Mouse (Mus musculus): Measurements from ENCODE around the gene Chmp6. TPM values are rescaled to one million over a fixed set of nuclear protein-coding genes. Genes with fewer than 3 reads are reported as not detected.

Chmp6 gene
- total RNA-seq, 2 experiments from 2014 or later, result 43.2 to 48.2 TPM

DNA sequence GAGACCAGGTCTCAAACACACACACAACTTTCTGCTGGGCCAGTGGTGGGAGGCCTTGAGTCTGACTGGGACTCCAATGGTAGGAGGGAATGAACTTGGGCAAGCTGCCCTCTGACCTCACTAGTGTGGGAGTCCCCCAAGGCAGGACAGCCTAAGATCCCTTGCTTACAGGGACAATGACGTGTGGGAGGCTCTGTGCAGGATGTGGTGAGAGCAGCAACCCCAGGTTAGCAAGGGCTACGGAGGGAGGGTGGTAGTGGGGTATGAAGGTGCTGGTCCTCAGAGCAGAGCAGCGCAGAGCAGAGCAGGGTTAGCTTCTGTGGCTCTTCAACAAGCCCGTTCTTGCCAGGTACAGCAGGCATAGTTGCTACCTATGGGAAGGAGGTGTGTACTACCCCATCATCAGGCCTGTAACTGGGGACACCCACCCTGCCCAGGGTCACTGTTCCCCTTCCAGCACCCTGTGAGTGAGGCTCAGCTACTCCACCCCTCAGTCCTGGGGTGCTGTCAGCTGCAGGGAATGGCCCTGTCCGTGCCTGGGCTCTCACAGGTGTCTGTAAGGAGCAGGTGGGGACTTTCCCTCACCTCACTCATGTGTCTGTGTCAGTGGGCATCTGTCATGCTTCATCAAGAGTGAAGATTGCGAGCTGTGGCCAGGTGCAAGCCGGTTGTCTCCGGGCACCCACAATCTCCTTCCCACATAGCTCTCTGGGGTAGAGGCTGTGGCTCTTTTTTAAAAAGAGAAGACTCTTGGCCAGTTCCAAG is 20.8 kb downstream of the Chmp6 start:
- no peak for DNase-seq
- intact Hi-C loops (cut with DNase I), result no loop called here

DNA sequence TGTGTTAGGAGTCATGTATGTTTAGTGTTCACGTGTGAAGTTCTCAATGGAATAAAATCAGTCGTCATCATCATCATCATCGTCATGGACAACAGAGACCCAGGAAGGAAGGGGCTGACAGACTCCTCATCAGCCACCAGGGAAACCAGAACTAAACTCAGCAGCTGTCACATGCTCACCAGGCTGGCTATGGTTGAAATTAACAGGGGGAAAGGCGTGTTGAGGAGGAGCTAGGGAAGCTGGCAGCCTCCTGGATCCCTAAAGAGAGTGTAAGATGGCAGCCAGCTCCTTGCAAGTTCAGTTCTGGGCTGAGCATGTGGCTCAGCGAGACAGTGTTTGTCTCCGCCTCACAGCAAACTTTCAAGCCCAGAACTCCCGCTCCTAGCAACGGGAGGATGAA is 21.5 kb downstream of the Chmp6 start:
- DNase-seq, result no peak
- intact Hi-C loops (cut with DNase I), result no loop called here

DNA sequence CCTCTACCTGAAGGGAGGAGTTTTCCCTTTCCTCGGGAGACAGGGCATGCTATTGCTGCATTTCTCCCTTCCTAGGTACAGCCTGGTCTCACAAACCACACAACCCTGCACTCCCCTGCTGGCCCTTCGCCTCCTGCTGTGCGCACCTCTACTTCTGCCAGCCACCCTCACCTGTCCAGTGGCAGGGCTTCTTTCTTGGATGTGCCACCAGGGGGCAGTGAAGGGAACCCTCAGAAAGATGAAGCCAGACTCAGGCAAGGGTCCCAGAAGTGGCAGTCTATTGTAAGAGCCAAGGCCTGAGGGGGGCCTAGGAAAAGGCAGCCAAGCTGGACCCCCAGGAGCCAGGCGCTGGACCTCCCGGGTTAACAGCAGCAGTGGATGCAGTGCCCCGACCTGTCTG is 22.2 kb downstream of the Chmp6 start:
- intact Hi-C loops (cut with DNase I), result no loop called here
- DNase-seq, result peak; percentile 80

DNA sequence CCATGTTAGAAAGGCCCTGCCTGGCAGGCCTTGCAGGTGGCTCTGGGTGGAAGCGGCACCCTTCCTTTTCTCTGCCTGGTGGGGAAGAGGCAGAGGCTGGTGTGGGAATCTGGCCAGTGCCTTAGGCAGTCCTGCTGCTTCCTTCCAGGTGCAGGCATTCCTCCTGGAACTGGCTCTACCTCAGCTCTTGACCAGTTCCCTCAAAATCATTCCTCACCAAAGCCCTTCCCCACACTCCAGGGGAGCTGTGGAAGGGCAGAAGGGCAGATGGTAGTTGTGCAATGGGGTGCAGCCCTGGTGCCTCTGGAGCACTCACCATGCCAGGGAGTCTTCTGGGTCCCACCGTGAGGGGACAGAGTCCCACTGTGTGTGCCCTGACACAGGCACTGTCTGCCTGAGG is 23.2 kb downstream of the Chmp6 start:
- DNase-seq, result no peak
- intact Hi-C loops (cut with DNase I), result no loop called here

DNA sequence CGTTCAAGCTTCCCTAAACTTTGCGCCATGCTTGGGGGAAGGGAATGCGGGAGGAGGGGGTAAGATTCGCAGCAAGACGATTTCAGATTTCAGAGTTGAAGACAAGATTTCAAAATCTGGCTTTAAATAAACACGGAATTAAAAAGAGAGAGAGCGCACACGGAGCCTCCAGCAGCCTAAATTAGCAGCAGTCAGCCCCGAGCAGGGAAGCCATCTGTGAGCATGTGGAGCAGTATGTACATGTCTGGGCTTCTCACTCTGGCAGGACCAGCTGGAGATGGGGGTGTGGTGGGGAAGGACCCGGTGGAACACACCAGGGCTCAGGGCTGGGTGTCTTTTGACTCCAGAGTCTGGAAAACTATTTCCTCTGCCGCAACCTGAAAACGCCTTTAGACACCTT is 24.0 kb downstream of the Chmp6 start:
- no peak for DNase-seq
- intact Hi-C loops (cut with DNase I), result no loop called here

DNA sequence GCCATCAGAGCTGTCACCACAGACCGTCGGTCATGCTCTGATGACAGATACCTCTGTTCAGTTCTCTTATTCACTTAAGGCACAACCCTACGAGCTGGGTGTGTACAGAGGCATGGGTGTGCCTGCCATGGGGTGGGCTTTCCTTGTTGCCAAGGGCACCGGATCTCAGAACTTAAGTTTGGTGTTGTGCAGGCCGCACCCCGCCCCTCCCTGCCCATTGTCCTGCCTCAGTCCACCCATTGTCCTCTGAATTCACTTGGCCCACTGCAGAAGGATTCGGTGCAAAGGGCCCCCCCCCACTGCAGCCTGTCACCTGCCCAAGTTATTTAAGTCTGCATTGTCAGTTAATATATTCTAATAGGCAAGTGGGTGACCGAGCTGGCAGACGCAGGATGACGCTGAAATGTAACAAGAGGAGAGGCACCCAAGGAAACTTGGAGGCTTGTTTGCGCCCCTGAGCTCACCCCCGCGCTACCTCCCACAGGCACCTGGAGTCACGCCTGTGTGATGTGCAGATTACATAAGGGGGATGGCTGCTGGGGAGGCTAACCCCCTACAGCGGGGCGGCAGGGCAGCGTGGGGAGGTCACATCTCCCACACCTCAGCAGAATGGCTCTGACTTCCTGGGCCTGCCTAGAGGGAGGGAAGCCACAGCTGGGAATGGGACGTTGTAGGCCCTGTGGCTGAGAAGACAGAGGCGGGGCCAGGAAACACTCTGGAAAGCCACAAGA is 24.7 kb downstream of the Chmp6 start:
- intact Hi-C loops (cut with DNase I), result no loop called here
- no peak for DNase-seq

DNA sequence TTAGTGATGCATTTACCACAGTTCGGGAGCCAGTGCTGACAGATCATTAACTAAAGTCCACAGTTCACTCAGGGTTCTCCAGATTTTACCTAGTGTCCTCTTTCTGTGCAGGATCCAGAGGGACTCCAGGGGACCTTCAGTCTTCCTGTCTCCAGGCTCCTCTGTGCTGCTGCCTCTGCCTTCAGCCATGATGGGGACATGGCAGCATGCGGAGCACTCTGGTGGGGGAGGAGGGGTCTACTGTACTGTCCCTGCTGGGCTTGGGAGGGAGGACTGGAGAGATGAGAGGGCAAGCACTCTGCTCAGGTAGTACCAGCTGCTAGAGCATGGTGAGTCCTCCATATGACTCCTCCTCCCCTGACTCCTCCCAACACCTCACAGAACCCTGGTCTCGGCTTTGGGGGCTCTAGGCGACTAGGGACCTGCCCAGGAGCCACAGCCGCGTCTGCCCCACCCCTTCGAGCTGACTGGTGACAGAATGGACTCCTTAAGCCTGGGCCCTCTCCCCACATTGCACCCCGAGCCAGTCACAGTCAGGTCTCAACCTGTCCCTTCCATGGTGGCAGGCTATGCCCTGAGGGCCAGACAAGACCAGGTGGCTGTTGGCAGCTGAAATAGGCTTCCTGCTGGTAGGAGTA is 26.0 kb downstream of the Chmp6 start:
- intact Hi-C loops (cut with DNase I), result no loop called here
- DNase-seq, result no peak

DNA sequence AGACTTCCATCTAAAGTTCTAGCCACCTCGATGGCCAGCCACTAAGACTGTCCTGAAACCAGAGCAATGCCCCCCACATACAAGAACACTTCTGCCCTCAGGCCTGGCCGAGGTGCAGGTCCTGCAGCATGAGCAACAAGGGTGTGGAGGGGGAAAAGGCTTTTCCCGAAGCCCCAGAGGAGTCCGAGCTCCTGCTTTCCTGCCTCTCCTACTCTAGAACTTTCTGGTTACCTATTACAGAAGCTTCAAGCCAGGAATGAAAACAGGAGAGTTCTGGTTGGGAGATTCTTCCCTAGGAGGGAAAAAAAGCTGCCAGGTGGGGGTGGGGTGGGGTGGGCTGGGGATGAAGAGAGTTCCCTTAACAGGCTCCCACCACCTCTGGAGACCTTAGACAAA is 26.5 kb downstream of the Chmp6 start:
- intact Hi-C loops (cut with DNase I), result no loop called here

DNA sequence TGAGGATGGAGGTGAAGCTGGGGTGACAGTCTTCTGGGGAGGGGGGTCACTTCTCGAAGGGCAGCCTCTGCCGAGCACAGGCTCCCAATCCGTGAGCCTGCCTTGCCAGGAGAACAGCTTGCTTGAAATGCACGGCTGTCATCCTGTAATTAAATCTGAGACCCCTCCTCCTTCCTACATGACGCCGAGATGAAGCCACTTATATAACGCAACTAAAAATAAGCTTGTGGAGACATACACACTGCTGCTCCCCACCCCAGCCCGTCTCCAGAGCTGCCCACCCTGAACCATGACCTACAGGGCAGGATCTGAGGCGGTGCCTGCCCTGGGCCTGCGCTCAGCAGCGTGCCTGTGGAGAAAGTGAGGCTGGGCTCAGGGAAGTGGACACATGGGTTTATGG is 26.9 kb downstream of the Chmp6 start:
- peak; percentile 17 for DNase-seq
- intact Hi-C loops (cut with DNase I), result no loop called here

More for the DNA sequence above, 26.5 kb downstream of the Chmp6 start:
- DNase-seq, result no peak

DNA sequence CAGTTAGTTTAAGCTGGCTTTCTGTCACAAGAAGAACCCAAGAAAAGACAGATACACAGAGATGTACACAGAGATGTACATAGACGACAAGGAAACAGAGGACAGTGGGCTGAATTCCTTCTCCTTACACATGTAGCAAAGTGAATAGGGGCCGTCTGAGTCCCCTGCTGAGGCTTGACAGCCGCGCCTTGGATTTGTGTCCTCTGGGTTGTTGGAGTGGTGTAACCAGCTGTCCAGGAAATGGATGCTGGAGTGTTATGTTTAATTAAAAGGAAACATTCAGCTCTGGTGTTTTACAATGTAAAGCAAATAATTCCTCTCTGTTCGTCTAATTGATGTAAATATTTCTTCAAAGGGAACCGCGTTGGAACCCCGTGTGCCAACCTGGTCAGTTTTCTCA is 28.6 kb downstream of the Chmp6 start:
- no peak for DNase-seq
- intact Hi-C loops (cut with DNase I), result no loop called here

DNA sequence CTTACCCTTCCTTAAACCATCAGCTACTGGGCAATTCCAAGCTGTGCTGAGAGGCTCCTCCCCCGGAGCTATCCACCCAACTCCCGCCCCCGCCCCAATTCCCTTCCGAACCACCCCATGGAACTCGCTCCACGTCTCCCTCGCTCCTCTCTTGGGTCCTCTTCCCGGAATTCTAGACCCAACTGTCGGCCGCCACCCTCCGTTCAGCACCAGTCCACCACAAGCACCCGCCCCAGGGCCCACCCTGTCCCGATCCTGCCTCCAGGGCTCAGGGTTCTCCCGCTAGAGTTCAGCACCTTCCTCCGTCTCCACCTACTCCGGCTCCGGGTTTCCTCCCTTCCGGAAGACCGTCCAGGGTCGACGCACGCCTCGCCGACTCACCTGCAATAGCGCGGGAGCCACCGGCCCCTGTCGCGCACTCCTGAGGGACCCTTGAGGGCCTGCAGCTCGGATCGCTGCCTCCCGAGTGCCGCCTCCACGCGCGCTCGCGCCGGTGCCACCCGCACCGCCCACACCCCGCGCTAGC is 29.0 kb downstream of the Chmp6 start:
- DNase-seq, result no peak
- intact Hi-C loops (cut with DNase I), result no loop called here

DNA sequence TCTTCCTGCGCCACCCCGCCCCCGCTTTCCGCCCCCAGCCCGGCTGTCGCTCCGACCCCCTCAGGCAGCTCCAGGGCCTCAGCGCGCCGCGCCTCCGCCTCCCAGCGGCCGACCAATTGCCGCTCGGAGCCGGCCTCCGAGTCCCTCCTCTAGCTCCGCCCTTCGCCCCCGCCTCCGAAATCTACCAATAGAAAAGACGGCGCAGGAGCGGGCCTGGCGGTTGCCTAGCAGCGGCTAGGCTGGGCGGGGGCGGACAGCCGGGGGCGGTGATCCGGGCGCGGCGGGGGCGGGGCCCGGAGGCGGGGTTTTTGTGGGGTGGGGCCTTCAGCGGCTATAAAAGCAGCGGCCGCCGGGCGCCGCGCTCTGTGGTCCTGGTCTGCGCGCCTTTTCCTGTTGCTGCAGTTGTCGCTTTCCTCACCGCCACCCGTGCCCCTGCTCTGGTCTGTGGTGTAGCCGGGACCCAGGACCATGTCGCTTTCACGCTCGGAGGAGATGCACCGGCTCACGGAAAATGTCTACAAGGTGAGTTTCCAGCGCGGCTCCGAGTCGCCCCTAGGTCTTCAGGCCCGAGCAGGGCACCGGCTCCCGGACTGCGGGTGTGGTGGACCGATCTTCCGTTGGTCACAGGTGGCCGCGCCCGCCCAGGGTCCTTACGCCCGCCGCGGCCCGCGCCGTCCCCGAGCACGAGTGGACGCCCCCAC is 29.6 kb downstream of the Chmp6 start, which contains the start of gene Baiap2:
Gene Baiap2, plus strand, starts transcription at position 37 of the 701 bp plus-strand sequence.
- intact Hi-C loops (cut with DNase I), result no loop called here
- peak; percentile 100 for DNase-seq

DNA sequence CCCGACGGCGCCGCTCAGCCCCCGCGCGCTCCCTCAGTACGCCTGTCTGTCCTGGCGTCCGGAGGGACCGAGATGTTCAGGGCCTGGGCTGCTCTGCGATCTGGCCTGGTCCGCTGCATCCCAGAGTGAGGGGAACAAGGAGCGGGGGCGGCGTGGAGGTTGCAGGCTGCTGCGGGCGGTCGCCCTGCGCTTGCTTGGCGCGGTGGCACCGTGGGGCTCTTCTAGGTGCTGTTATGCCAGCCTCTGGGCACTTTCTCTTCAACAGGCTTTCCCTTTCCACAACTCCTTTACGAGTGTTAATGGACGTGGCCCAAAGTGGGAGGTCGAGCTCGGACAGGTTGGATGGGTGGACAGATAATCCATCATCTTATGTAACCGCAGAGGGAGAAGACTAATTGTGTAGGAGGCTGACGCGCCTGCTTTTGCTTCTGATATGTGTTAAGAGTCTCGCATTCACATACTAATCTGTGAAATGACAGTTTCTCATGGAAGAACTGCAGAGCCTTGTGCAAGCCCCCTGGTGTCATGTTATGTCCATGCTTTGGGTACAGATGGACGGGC is 30.3 kb downstream of the Chmp6 start:
- intact Hi-C loops (cut with DNase I), result no loop called here
- peak; percentile 40 for DNase-seq

DNA sequence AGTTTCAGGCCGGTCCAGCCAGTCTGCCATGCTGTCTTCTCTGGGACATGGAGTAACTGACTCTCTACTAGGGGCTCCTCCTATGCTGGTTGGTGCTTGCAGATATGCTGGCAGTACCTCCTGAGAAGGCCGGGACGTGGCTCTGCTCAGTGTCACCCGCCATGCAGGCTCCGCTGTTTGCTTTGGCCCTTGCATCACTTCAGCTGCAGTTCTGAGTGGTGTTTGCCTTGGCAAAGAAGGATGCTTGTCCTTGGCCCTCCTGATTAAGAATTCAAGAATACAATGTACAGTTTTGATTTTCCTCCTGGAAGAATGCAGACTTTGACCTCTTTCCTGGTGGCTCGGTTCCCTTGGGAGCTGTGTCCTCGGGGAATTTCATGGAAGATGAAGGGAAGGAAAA is 32.1 kb downstream of the Chmp6 start:
- intact Hi-C loops (cut with DNase I), result no loop called here
- DNase-seq, result no peak

DNA sequence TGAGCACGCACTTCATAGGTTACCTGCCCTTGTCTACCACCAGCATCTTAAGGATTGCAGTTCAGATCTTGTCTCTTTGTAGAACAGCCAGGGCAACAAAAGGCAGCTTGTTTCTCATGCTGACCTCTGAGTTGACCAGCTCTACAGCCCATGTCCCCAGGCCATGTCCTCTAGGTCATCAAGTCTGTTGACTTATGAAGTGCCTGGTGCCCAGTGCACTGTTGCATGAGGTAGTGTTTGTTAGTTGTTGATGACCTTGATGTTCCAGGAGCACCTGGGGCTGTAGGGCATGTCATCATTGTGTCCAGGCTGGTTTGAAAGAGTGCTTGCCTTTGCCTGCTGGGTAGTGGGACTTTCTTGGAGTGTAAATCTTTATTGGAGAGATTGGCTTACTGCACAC is 34.2 kb downstream of the Chmp6 start:
- no peak for DNase-seq
- intact Hi-C loops (cut with DNase I), result no loop called here

DNA sequence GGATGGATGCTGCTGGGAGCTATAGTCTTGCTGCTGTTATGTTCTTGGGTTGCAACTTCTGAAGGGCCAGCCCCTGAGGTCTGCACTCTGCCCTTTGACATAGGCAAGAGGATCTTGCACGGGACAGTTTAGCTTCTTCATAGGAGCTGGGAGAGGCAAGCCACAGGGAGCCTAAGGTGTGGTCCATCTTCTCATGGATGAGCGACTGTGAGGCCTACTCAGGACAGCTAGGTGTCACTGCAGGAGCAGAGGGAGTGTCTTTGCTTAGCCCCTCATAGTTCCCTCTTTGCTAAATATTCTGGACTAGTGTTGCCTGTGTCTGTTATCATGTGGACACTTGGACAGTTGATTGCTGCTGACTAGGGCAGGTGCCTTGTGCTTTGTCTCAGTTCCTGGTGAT is 34.7 kb downstream of the Chmp6 start:
- no peak for DNase-seq
- intact Hi-C loops (cut with DNase I), result no loop called here

DNA sequence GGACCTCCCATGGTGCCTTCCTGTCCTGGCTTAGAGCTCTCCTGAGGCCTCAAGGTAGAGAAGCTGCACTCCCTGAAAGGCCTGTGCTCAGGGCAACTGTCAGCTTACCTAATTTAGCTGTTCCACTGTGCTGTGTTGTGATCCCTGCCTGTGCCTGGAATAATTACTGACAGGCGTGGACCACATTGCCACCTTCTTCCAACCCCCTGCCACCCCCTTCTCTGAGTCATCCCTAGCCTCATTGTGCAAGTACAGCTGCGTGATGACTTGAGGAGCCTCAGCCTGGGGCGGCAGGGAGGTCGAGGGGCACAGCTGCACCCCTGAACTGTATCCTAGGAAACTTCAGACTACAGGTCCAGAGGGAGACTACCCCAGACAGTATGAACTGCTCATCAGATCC is 35.1 kb downstream of the Chmp6 start:
- DNase-seq, result no peak
- intact Hi-C loops (cut with DNase I), result no loop called here

DNA sequence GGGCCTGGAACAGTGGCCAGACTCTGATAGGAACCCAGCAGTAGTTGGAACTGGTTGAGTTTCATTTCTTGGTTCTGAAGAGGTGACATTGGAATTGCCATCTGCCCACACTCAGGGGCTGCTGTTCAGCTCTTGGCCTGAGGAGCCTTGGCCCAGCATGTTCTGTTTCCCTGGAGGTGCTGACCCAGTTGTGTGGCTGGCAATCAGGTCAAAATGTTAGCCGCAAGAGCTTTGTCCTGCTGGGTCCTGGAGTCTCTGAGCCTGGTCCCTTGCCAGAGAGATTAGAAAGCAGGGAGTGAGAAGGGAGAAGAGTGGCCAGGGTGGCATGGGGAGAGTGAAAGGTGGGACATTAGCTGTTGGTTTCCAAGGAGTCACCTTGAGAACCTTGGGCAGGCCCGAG is 35.6 kb downstream of the Chmp6 start:
- intact Hi-C loops (cut with DNase I), result no loop called here

DNA sequence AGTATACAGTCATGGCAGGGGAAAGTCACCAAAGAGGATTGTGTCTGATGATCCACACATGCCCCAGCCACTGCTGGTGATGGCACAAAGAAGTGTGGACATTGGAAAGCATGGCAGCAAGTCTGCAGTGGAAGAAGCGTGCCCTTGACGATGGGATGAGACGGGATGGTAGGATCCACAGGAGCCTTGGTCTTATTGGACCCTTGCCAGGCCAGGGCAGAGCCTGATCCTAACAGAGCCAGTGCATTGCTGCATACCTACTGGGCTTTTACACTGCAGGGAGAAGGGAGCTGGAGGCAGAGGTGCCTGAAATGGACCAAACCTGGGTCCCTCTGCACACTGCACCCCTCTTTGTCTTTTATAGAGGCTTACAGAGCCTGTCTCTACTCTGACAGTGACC is 37.3 kb downstream of the Chmp6 start:
- intact Hi-C loops (cut with DNase I), result no loop called here
- no peak for DNase-seq

More for the DNA sequence above, 35.6 kb downstream of the Chmp6 start:
- no peak for DNase-seq

DNA sequence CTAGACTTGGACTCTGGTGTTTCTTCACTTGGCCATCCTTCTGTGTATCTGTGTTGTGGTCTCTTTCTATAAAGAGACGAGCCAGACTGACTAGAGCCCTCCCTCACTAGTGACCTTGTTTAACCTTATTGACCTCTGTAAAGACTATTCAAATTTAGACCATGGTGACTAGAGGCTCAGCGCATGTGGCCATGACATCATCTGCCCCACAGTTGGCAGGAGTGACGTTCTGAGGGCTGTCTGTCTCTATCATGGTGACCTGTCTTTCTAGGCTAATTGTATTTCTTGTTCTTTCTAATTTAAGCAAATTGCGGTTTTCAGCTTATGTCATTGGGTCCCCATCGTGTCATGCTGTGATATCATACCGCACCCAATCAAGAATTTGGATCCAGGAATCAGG is 38.1 kb downstream of the Chmp6 start:
- DNase-seq, result no peak
- intact Hi-C loops (cut with DNase I), result no loop called here

Data from left cerebral cortex, postnatal 4 days (tissue).